Mouse (Mus musculus) forebrain, embryonic 14.5 days (tissue): ENCODE measurements around the gene Dazl. TPM values are rescaled to one million over a fixed set of nuclear protein-coding genes. Genes with fewer than 3 reads are reported as not detected.

ENCODE experiments used
- ATAC-seq: fragments of 200-750 bp; cut with Nextera tagmentation; 2 replicates; pipeline ENCODE4 v1.8.0; 2017; ENCODE audit warnings: mild to moderate bottlenecking, moderate library complexity
- DNase-seq: peaks from one replicate; pipeline ENCODE4 v3.0.0-alpha.2; 2015; ENCODE audit warnings: low spot score
- H3K27ac ChIP-seq: fragments of 300-500 bp; sonication (generic); 2 replicates; pipeline ENCODE4 v1.5.1; 2014; ENCODE audit warnings: low read depth, mild to moderate bottlenecking, control low read depth, low read length, moderate library complexity
- H3K27me3 ChIP-seq: fragments of 300-500 bp; sonication (generic); replicated peaks from 2 replicates; pipeline ENCODE4 v1.6.1; 2014; ENCODE audit warnings: low read length, control low read depth, mixed read lengths; ENCODE audit not compliant: control insufficient read depth, insufficient read depth
- H3K36me3 ChIP-seq: fragments of 300-500 bp; sonication (generic); 2 replicates; pipeline ENCODE4 v1.6.1; 2014; ENCODE audit warnings: low read length, control low read depth; ENCODE audit not compliant: control insufficient read depth, insufficient read depth
- H3K4me1 ChIP-seq: fragments of 300-500 bp; sonication (generic); 2 replicates; pipeline ENCODE4 v1.6.1; 2014; ENCODE audit warnings: antibody characterized with exemption, low read length, control low read depth; ENCODE audit not compliant: control insufficient read depth, insufficient read depth
- H3K4me2 ChIP-seq: fragments of 300-500 bp; sonication (generic); 2 replicates; pipeline ENCODE4 v1.6.1; 2014; ENCODE audit warnings: mild to moderate bottlenecking, control low read depth, low read length
- H3K4me3 ChIP-seq: fragments of 300-500 bp; sonication (generic); 2 replicates; pipeline ENCODE4 v1.5.1; 2014; ENCODE audit warnings: low read depth, low read length, control low read depth
- H3K9ac ChIP-seq: fragments of 300-500 bp; sonication (generic); 2 replicates; pipeline ENCODE4 v1.6.1; 2014; ENCODE audit warnings: mild to moderate bottlenecking, low read length, control low read depth, moderate library complexity
- H3K9me3 ChIP-seq: fragments of 300-500 bp; sonication (generic); replicated peaks from 2 replicates; pipeline ENCODE4 v1.6.1; 2016; ENCODE audit warnings: low read length, control low read depth, mixed read lengths; ENCODE audit not compliant: control insufficient read depth
- WGBS: fragments of 180-500 bp; shearing (Covaris S2); extraction: QIAGEN DNeasy Blood & Tissue Kit; methylation state at CpG from one replicate; pipeline ENCODE4 v1.1.7; 2014; 5-methylcytosine and 5-hydroxymethylcytosine counted together
- polyA plus RNA-seq: library from polyadenylated mRNA; unstranded; fragments of >200 nt; fragmentation: Nextera tagmentation; extraction: Ambion mirVana; gene quantifications from 2 replicates; pipeline ENCODE4 v1.2.1, GENCODE M21; 2014

Dazl gene
- 0.50 and 0.68 TPM in 2 replicates for polyA plus RNA-seq

GRCm38 (mm10) chr17:50293241-50293731 is at the start of gene Dazl:
Gene Dazl, minus strand, starts transcription at chr17:50293636.
- ATAC-seq (peak; percentile 11; the same call in 1 of the 2 replicates), DNase-seq (no peak)
- WGBS: 95% methylated on average over 43 of the region's 43 CpGs
- Histone ChIP-seq H3K4me3 (peak within 1 kb of the TSS; percentile 44), H3K4me1 (no peaks in the 10 kb centered on the region), H3K36me3 (no peaks in the 10 kb centered on the region), H3K27ac (no peak within 1 kb of the TSS), H3K9ac (peak within 1 kb of the TSS; percentile 62), H3K27me3 (no peaks in the 10 kb centered on the region), H3K9me3 (peaks cover 6% of the 10 kb centered on the region), H3K4me2 (peak within 1 kb of the TSS; percentile 52)

- Histone ChIP-seq H3K9ac (no peak overlapping the region), H3K27me3 (no peaks in the 10 kb centered on the region), H3K4me1 (0 out of 2 replicates have a peak, but pooled peaks cover 3% of the 10 kb centered on the region), H3K9me3 (no peaks in the 10 kb centered on the region), H3K4me2 (0 out of 2 replicates have a peak overlapping the region, but pooled peaks have one; percentile 2), H3K4me3 (no peak overlapping the region), H3K27ac (no peak overlapping the region), H3K36me3 (no peaks in the 10 kb centered on the region)
- peak; percentile 49 for DNase-seq
- whole genome bisulfite sequencing: 43% methylated on average over 11 of the region's 11 CpGs
- ATAC-seq: peak; percentile 83
Measured at GRCm38 (mm10) chr17:50341850-50342544, 48.6 kb upstream of the Dazl start.

GRCm38 (mm10) chr17:50338901-50339300 is 45.5 kb upstream of the Dazl start:
- no peaks in the 10 kb centered on the region for H3K9me3 ChIP-seq
- WGBS: 92% methylated on average over 7 of the region's 7 CpGs
- H3K4me3 ChIP-seq: no peak overlapping the region
- no peak overlapping the region for H3K4me2 ChIP-seq
- no peak overlapping the region for H3K9ac ChIP-seq
- no peak overlapping the region for H3K27ac ChIP-seq
- 0 out of 2 replicates have a peak, but pooled peaks cover 3% of the 10 kb centered on the region for H3K4me1 ChIP-seq
- H3K27me3 ChIP-seq: no peaks in the 10 kb centered on the region
- ATAC-seq: no peak
- H3K36me3 ChIP-seq: no peaks in the 10 kb centered on the region
- DNase-seq: no peak

GRCm38 (mm10) chr17:50335776-50336175 is 42.3 kb upstream of the Dazl start:
- Histone ChIP-seq H3K27ac (no peak overlapping the region), H3K4me2 (no peak overlapping the region), H3K9ac (no peak overlapping the region), H3K9me3 (no peaks in the 10 kb centered on the region), H3K36me3 (no peaks in the 10 kb centered on the region), H3K4me1 (no peaks in the 10 kb centered on the region), H3K27me3 (no peaks in the 10 kb centered on the region), H3K4me3 (no peak overlapping the region)
- WGBS: 80% methylated on average over 2 of the region's 2 CpGs
- no peak for DNase-seq
- ATAC-seq: no peak

GRCm38 (mm10) chr17:50334694-50335093 is 41.3 kb upstream of the Dazl start:
- H3K9ac ChIP-seq: no peak overlapping the region
- no peak overlapping the region for H3K4me3 ChIP-seq
- no peaks in the 10 kb centered on the region for H3K4me1 ChIP-seq
- no peaks in the 10 kb centered on the region for H3K27me3 ChIP-seq
- DNase-seq: no peak
- H3K27ac ChIP-seq: no peak overlapping the region
- no peak overlapping the region for H3K4me2 ChIP-seq
- no peak for ATAC-seq
- no peaks in the 10 kb centered on the region for H3K36me3 ChIP-seq
- no peaks in the 10 kb centered on the region for H3K9me3 ChIP-seq
- 92% methylated on average over 5 of the region's 5 CpGs for WGBS

- H3K4me1 ChIP-seq: no peaks in the 10 kb centered on the region
- no peaks in the 10 kb centered on the region for H3K36me3 ChIP-seq
- no peaks in the 10 kb centered on the region for H3K9me3 ChIP-seq
- H3K27ac ChIP-seq: no peak overlapping the region
- no peaks in the 10 kb centered on the region for H3K27me3 ChIP-seq
- H3K4me2 ChIP-seq: no peak overlapping the region
- H3K4me3 ChIP-seq: no peak overlapping the region
- no peak overlapping the region for H3K9ac ChIP-seq
- no peak for DNase-seq
- WGBS: 95% methylated on average over 7 of the region's 7 CpGs
- no peak for ATAC-seq
Measured at GRCm38 (mm10) chr17:50332012-50332300, 38.5 kb upstream of the Dazl start.

- Histone ChIP-seq H3K4me1 (no peaks in the 10 kb centered on the region), H3K36me3 (no peaks in the 10 kb centered on the region), H3K4me2 (no peak overlapping the region), H3K9me3 (no peaks in the 10 kb centered on the region), H3K9ac (no peak overlapping the region), H3K27me3 (no peaks in the 10 kb centered on the region), H3K27ac (no peak overlapping the region), H3K4me3 (no peak overlapping the region)
- 90% methylated on average over 8 of the region's 8 CpGs for WGBS
- no peak for ATAC-seq
- no peak for DNase-seq
Measured at GRCm38 (mm10) chr17:50331171-50332011, 38.0 kb upstream of the Dazl start.

- no peak overlapping the region for H3K4me2 ChIP-seq
- WGBS: 95% methylated on average over 1 of the region's 1 CpGs
Measured at GRCm38 (mm10) chr17:50330245-50330644, 36.8 kb upstream of the Dazl start.

GRCm38 (mm10) chr17:50324658-50325057 is 31.2 kb upstream of the Dazl start:
- ATAC-seq (no peak), DNase-seq (no peak)
- Histone ChIP-seq H3K27ac (no peak overlapping the region), H3K4me1 (no peaks in the 10 kb centered on the region), H3K9me3 (no peaks in the 10 kb centered on the region), H3K36me3 (no peaks in the 10 kb centered on the region), H3K27me3 (no peaks in the 10 kb centered on the region), H3K4me2 (no peak overlapping the region), H3K4me3 (no peak overlapping the region), H3K9ac (no peak overlapping the region)
- 64% methylated on average over 4 of the region's 4 CpGs for WGBS

More at GRCm38 (mm10) chr17:50330245-50330644, 36.8 kb upstream of the Dazl start:
- H3K4me3 ChIP-seq: no peak overlapping the region
- no peaks in the 10 kb centered on the region for H3K27me3 ChIP-seq
- DNase-seq (no peak), ATAC-seq (no peak)
- H3K9ac ChIP-seq: no peak overlapping the region
- no peak overlapping the region for H3K27ac ChIP-seq
- no peaks in the 10 kb centered on the region for H3K4me1 ChIP-seq
- no peaks in the 10 kb centered on the region for H3K36me3 ChIP-seq
- H3K9me3 ChIP-seq: no peaks in the 10 kb centered on the region
